Mouse (Mus musculus) E14TG2a.4 (cell line): ENCODE results near the gene Fancm.

Experiments
- CTCF ChIP-seq: conservative IDR thresholded peaks from 2 replicates; pipeline ENCODE4 v1.5.1; 2014; ENCODE audit warnings: low read length
- NANOG ChIP-seq: IDR thresholded peaks from 2 replicates; pipeline ENCODE4 v1.6.1; 2014; ENCODE audit warnings: borderline replicate concordance, low read length, mixed read lengths
- POU5F1 ChIP-seq: IDR thresholded peaks from 2 replicates; pipeline ENCODE4 v1.6.1; 2014; ENCODE audit warnings: low read length, borderline replicate concordance

DNA sequence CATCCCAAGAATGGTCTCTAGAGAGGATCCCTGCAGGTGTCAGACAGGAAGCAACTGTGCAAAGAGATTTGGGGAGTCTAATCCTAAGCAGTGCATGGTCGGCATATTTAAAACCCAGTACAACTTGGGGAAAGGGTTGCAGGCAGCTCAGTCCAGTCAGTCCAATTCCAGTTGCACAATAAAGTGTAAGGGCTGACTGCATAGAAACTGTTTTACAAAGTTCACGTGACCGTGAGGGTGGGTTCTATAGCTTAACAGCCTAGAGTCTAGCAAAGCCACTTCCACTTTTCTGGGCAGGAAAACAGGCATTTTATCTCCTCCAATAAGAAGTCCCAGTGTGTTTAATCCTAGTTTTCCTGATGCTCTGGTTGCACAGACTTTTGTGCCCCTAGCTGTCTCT is 36.1 kb downstream of the Fancm start:
- TF ChIP-seq POU5F1 (no peak), CTCF (no peak), NANOG (no peak)
